Mouse (Mus musculus) CD8-positive naive resting alpha-beta T cell, adult 2 months (primary cell): ENCODE results near the gene Nox3.

ENCODE experiments used
- DNase-seq, 2 experiments: peaks; one replicate each; pipeline ENCODE4 v3.0.0; 2022; ENCODE audit warnings: low read depth in 2 of 2, low spot score in 2 of 2

Nox3 gene

DNA sequence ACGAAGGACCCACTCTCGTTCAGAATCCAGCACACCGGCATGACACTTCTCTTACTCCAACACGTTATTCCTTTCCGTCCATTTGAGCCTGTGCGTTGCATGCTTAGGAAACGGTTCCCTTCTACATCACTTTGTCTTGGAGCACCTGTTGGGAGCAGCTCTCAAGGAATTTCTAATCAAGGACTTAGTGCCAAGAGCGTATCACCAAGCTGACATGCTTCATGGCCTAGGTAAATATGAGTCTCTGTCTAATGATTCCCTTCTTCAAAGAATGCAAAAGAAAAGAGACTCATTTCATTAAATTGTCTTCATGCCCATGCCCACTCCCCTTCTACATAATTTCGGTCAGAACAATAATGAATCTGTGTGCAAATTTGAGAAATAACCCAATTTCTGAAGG, at the start of gene Nox3:
Nox3 (minus strand) TSS at position 101 of the 400 bp plus-strand sequence.
- no peak for DNase-seq

DNA sequence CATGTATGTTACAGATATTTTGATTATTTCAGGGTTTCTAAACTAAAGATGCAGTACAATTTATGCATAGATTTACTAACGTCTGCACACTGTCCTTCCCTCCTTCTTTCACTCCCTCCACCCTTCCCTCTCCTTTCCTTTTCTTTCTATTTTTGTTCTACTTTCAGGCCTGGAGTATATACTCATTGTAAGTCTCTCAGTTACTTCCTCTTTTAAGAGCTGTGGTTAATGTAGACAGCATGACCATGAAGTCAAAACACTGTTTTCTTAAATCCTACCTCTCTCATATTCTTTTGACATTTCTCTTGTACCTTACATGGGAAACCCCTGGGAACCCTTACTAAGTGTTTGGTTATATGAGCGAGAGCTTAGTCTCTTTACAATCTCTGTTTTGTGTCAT, 48.3 kb upstream of the Nox3 start:
- no peak for DNase-seq

DNA sequence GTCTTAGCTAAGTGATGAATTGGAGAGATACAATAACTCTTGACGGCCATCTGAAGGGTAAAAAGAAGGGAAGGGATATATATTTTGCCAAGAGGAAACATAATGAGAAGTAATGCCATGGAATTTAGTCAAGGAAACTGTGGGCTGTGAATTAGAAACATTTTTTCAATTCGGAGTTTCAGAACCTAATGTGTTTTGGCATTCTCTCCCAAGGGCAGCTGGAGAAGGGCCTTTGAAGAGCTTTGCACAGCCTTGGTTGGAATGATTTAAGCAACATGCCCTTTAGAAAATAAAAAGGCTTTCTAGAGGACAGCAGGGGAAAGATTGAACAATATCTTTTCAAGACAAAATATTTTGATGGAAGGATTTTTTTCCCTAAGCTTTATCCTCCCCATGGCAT, 40.9 kb upstream of the Nox3 start:
- no peak for DNase-seq

GRCm38 (mm10) chr17:3734286-3734685, 38.2 kb upstream of the Nox3 start:
- DNase-seq, result no peak

GRCm38 (mm10) chr17:3705350-3705930, 9.4 kb upstream of the Nox3 start:
- no peak for DNase-seq

GRCm38 (mm10) chr17:3702320-3702719, 6.3 kb upstream of the Nox3 start:
- no peak for DNase-seq

DNA sequence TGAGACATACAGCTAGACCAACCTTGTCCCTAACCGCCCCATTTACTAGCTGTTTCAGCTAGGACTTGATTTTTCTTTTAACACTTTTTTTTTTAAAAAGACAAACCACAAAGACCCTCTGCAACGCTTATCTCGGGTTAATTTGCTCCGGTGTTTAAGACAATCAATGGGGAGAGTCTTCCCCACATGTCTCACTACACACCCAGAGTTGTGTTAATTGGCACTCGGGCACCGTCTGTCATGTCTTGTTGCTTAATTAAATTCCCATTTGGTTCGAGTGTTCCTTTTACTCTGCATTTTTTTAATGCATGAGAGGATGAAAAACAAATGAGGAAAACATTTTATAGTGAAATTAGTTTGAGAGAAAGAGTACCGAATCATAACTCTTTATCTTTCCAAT, 3.2 kb downstream of the Nox3 start:
- DNase-seq, result no peak

GRCm38 (mm10) chr17:3690499-3691258, 5.4 kb downstream of the Nox3 start:
- no peak for DNase-seq

DNA sequence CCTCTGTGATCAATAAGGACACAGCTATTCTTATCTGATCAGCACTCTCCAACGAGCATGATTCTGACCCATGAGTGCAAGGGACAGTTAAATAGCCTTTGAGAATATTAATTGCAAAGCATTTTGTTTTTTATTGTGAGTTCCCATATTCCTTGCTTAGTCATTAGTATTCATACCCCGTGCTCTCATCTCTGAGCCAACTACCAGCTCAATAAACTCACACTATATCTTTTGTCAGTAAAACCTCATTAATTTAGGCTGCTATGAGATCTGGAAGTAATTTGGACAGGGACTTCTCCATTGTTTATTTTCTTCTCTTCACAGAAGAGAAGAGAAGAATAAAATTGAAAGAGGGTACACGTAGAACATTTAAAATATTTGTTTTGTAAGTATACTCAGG, 12.4 kb downstream of the Nox3 start:
- no peak for DNase-seq

DNA sequence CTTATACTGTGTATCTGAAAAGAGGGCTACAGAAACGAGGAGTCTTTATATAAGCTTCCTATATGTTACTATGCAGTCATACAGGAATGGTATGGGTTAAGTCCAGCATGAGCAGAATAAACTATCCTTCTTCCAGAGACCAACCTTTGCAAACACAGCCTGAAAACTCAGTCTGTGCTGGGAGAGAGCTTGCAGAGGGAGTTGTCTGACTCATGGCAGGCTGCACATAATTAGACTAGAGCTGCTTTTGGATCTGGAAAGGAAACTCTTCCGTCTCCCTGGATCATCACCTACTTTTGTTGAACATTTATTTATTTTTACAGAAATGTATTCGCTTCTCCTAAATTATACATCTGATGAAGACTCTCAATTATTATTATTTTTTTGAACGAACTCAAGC, 26.8 kb downstream of the Nox3 start:
- no peak for DNase-seq

GRCm38 (mm10) chr17:3667287-3667686, 28.8 kb downstream of the Nox3 start:
- no peak for DNase-seq

GRCm38 (mm10) chr17:3665321-3665720, 30.7 kb downstream of the Nox3 start:
- no peak for DNase-seq

DNA sequence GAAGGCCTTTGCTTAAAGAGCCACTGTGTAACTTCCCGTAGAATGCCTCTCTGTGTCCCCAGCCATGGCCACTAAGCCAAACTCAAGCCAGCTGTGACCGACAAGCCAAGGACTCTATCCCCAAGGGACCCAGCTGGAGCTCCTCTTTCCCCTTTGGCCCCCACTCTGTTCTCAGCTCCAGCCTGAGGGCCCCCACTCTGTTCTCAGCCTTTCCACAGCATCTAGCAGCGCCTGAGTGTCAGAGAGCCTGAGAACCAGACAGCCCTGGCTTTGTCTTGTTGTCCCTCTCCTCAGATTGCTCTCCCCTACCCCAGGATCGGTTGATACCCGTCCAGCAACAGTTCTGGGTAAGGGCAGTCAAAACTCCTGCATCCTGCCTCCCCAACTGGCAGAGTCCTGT, 36.6 kb downstream of the Nox3 start:
- DNase-seq, result no peak

- no peak for DNase-seq
These were observed 45.7 kb downstream of the Nox3 start for GRCm38 (mm10) chr17:3650377-3650776.

- DNase-seq, result no peak
These were observed 52.5 kb downstream of the Nox3 start for GRCm38 (mm10) chr17:3643582-3643981.

DNA sequence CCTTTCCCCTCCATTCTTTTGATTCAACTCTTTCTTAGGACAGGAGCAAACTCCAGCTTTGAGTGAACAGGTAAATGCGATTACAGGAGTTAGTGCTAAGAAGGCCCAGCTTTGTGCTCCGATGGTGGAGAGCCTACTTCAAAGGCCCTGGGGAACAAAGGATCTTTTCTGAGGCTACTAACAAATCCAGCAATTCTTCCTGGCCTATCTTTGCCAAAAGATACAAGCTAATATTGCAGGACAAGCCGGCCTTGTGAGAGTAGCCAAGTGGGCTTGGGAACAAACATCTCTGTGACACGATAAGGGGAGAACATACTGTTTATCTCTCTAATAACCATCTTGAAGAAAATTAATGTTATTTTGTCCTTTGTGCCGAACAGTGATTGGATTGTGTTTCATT, 54.6 kb downstream of the Nox3 start:
- DNase-seq, result no peak

GRCm38 (mm10) chr17:3638757-3639156, 57.3 kb downstream of the Nox3 start:
- no peak for DNase-seq

GRCm38 (mm10) chr17:3632501-3632900, 63.6 kb downstream of the Nox3 start:
- DNase-seq, result no peak

DNA sequence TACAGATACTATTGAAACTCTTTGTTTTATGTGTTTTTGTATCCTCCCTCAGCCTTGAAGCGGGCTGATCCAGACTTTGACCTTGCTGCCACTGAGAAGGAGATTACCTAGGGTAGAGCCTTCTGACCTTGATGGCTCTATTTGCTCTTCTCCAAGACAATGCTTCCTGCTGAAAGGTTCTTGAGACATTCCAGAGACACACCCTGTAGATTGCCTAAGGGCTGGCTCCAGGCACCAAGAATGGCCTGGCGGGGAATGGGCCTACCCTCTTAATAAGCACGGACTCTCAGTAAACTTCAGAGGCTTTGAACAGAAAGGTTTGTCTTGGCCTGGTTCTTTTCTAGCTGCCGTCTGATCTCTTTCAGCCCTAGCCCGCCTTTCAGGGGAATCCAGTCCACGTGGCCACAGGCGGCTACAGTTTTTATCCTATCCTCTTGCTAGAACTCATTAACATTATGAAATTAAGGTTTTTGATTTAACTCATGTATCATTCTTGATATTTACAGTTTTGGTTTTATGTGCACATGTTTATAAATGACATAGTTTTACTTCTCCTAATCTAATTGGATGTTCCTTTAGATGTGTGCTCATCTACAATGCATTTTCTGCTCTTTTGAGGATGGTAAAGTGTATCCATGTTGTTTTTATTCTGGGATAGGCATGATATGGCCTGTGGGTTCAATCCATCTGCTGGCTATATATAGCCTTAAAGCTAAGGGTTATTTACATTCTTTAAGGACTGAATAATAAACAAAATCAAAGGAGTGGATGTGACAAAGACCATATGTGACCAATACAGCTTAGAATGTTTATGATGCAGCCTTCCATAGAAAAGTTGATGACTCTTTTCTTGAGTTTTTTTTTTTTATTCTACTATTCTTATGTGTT, 79.5 kb downstream of the Nox3 start:
- DNase-seq, result no peak

- DNase-seq, result no peak
These were observed 80.5 kb downstream of the Nox3 start for GRCm38 (mm10) chr17:3615553-3615952.

- no peak for DNase-seq
These were observed 84.3 kb downstream of the Nox3 start for GRCm38 (mm10) chr17:3611781-3612075.
